ENCODE assay signal across 8 mouse cellular contexts in genomic region chr7:110059092-110059785, GRCm38 (mm10). TPM values are rescaled to one million over a fixed set of nuclear protein-coding genes. Genes with fewer than 3 reads are reported as not detected.
DNase-seq lines count a peak whose midpoint lies in the region; ATAC-seq and TF ChIP-seq lines count a peak whose summit lies in the region.

No protein-coding gene starts in this region.

- H3K36me3 ChIP-seq in heart, embryonic 10.5 days = peaks cover 56% of the 10 kb centered on the region
- peaks cover 21% of the 10 kb centered on the region for H3K36me3 ChIP-seq in heart, postnatal 0 days (replicated peaks; ENCODE audit: control insufficient read depth, insufficient read depth, low read length)

- no peak overlapping the region for H3K9ac ChIP-seq in heart, postnatal 0 days (replicated peaks; ENCODE audit: low read depth, low read length)

- ATAC-seq in heart, postnatal 0 days (ENCODE audit: insufficient read depth, low read depth) = no peak

- TF ChIP-seq CTCF in heart, postnatal 0 days (IDR thresholded peaks at IDR 0.05; ENCODE audit: low read depth) = peak; percentile 38

- WGBS in heart, embryonic 10.5 days = 79% methylated on average over 12 of the region's 12 CpGs
- WGBS in heart, postnatal 0 days = 72% methylated on average over 12 of the region's 12 CpGs

- H3K4me2 ChIP-seq in heart, postnatal 0 days (ENCODE audit: low read depth, low read length) = no peak overlapping the region

- 0 out of 2 replicates have a peak overlapping the region, but pooled peaks have one; percentile 82 for H3K4me3 ChIP-seq in heart, embryonic 10.5 days
- no peak overlapping the region for H3K4me3 ChIP-seq in heart, postnatal 0 days (ENCODE audit: low read depth, low read length)

- H3K4me1 ChIP-seq in heart, embryonic 10.5 days = peaks cover 19% of the 10 kb centered on the region
- peaks cover 16% of the 10 kb centered on the region; the same call in 1 of the 2 replicates for H3K4me1 ChIP-seq in heart, postnatal 0 days (ENCODE audit: control insufficient read depth, insufficient read depth)

- DNase-seq in heart, embryonic 10.5 days (ENCODE audit: low spot score) = no peak
- DNase-seq in heart, adult 9 months (ENCODE audit: low spot score in 2 of 2) = no peak
- peak; percentile 18 for DNase-seq in thymus, postnatal 14 days
- DNase-seq in thymus, adult 18-20 months = no peak
- DNase-seq in heart, postnatal 0 days (ENCODE audit: low spot score) = peak; percentile 29
- peak; percentile 47 for DNase-seq in naive thymus-derived CD4-positive, alpha-beta T cell, adult 2 months (ENCODE audit: low read depth)
- DNase-seq in left cerebral cortex, adult 9 months (ENCODE audit: low spot score in 2 of 2) = no peak
- no peak for DNase-seq in urinary bladder, postnatal 36 days (ENCODE audit: low spot score in 2 of 2)

- H3K9me3 ChIP-seq in heart, embryonic 10.5 days = no peaks in the 10 kb centered on the region
- no peaks in the 10 kb centered on the region for H3K9me3 ChIP-seq in heart, postnatal 0 days (replicated peaks; ENCODE audit: control insufficient read depth, low read length)

- no peaks in the 10 kb centered on the region for H3K27me3 ChIP-seq in heart, embryonic 10.5 days (ENCODE audit: insufficient read depth, poor library complexity, severe bottlenecking)
- H3K27me3 ChIP-seq in heart, postnatal 0 days (ENCODE audit: control insufficient read depth, insufficient read depth, low read length) = no peaks in the 10 kb centered on the region

- H3K27ac ChIP-seq in heart, embryonic 10.5 days = peak overlapping the region; percentile 100; the same call in 1 of the 2 replicates
- H3K27ac ChIP-seq in heart, postnatal 0 days (ENCODE audit: low read depth) = no peak overlapping the region

- TF ChIP-seq EP300 in heart, postnatal 0 days (IDR thresholded peaks at IDR 0.05; ENCODE audit: low read depth) = no peak

RNA-seq across cellular contexts. Expression of gene Zfp143, which starts 1.8 kb away (rescaled TPM):
- polyA plus RNA-seq in heart, embryonic 10.5 days (2016; fragmentation: Nextera tagmentation; extraction: Ambion mirVana) = 18.7 and 19.0 TPM in 2 replicates
- total RNA-seq in heart, postnatal 0 days (2014; rRNA removed; ENCODE audit: low replicate concordance) = 5.4 and 21.0 TPM in 2 replicates
- polyA plus RNA-seq in heart, postnatal 0 days (2015; fragmentation: Nextera tagmentation; extraction: Ambion mirVana) = 8.5 and 9.6 TPM in 2 replicates

RNA-seq across cellular contexts. Expression of gene Ipo7, which starts 41.2 kb away (rescaled TPM):
- 38.4 and 43.9 TPM in 2 replicates for polyA plus RNA-seq in heart, embryonic 10.5 days (2016; fragmentation: Nextera tagmentation; extraction: Ambion mirVana)
- total RNA-seq in heart, postnatal 0 days (2014; rRNA removed; ENCODE audit: low replicate concordance) = 72.6 and 85.5 TPM in 2 replicates
- polyA plus RNA-seq in heart, postnatal 0 days (2015; fragmentation: Nextera tagmentation; extraction: Ambion mirVana) = 24.0 and 24.3 TPM in 2 replicates

Comparison
In these comparisons a context has a peak if more than half of its experiments do, and no peak if none do; other contexts are left out.
1. DNase-seq: peak in thymus, postnatal 14 days (single experiment), heart, postnatal 0 days (single experiment) and naive thymus-derived CD4-positive, alpha-beta T cell, adult 2 months (single experiment); none in heart, embryonic 10.5 days (single experiment), heart, adult 9 months (0 of 2), thymus, adult 18-20 months (0 of 2), left cerebral cortex, adult 9 months (0 of 2) and urinary bladder, postnatal 36 days (0 of 2).